Mouse (Mus musculus) kidney, postnatal 14 days (tissue): ENCODE measurements around the gene Glipr2.
A peak's percentile ranks its signal among the peaks of the same experiment; 100 is the strongest.

ENCODE experiments used
- DNase-seq: peaks from one replicate; pipeline ENCODE4 v3.0.0; 2022; ENCODE audit warnings: mixed read lengths

Gene Glipr2

DNA sequence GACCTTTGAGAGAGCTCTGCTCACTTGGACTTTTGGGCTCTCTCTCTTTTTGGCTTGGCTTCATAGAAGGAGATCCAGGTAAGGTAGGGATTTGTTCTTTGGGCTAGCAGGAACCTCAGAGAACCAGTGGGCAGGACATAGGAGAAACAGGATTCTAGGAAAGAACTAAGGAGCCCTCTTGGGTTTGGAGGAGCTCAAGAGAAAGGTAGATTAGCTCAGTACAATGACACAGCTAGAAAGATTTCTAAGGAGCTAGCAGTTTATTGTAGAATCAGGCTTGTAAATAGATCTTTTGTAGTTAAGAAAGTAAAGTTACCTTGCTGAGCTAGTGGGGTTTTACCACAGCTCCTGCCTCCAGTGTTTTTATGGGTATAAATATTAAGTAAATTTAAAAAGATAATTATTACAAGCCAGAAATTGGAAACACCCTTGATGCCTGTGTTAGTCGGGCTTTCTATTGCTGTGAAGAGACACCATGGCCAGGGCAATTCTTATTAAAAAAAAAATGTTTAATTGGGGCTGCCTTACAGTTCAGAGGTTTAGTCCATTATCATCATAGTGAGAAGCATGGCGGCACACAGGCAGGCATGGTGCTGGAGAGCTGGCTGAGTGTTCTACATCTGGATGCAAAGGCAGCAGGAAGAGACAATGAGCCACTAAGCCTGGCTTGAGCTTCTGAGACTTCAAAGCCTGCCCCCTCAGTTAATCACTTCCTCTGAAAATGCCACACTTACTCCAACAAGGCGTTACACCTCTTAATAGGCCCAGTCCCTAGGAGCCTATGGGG lies 47.6 kb downstream of the Glipr2 start:
- DNase-seq, result no peak

DNA sequence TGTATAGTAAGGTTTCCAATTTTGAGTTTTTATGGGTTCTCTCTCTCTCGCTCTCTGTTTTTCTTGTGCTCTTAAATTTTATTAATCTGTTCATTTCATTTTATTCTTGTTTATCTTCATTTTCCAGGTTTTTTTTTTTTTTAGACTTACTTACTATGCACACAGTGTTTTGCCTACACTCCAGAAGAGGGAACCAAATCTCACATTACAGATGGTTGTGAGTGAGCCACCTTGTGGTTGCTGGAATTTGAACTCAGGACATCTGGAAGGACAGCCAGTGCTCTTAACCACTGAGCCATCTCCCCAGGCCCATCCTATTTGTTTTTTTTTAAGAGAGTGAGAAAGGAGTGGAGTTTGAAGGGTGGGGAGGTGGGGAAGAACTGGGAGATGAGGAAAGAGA lies 53.0 kb downstream of the Glipr2 start:
- DNase-seq, result no peak

DNA sequence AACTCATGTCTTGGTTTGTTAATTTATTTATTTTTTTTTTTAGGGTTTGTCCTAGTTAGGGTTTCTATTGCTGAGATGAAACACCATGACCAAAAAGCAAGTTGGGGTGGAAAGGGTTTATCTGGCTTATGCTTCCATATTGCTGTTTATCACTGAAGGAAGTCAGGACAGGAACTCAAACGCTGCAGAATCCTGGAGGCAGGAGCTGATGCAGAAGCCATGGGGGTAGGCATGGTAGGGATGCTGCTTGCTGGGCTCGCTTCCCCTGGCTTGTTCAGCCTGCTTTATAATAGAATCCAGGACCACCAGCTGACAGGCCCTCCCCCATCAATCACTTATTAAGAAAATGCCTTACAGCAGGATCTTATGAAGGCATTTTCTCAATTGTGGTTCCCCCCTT lies 53.7 kb downstream of the Glipr2 start:
- no peak for DNase-seq

DNA sequence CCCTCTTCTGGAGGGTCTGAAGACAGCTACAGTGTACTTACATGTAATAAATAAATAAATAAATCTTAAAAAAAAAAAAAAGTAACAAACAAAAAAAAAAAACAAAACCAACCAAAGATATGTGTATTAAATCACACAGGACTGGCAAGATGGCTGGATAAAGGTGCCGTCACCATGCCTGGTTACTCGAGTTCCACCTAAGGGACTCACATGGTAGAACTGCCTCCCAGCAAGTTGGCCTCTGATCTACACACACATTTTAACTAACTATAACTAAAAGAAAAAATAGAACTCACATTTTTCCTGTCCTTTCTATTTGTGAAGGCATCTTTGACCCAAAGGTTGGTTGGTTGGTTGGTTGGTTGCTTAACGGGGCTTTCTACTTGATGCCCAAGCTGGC lies 54.6 kb downstream of the Glipr2 start:
- DNase-seq, result no peak

DNA sequence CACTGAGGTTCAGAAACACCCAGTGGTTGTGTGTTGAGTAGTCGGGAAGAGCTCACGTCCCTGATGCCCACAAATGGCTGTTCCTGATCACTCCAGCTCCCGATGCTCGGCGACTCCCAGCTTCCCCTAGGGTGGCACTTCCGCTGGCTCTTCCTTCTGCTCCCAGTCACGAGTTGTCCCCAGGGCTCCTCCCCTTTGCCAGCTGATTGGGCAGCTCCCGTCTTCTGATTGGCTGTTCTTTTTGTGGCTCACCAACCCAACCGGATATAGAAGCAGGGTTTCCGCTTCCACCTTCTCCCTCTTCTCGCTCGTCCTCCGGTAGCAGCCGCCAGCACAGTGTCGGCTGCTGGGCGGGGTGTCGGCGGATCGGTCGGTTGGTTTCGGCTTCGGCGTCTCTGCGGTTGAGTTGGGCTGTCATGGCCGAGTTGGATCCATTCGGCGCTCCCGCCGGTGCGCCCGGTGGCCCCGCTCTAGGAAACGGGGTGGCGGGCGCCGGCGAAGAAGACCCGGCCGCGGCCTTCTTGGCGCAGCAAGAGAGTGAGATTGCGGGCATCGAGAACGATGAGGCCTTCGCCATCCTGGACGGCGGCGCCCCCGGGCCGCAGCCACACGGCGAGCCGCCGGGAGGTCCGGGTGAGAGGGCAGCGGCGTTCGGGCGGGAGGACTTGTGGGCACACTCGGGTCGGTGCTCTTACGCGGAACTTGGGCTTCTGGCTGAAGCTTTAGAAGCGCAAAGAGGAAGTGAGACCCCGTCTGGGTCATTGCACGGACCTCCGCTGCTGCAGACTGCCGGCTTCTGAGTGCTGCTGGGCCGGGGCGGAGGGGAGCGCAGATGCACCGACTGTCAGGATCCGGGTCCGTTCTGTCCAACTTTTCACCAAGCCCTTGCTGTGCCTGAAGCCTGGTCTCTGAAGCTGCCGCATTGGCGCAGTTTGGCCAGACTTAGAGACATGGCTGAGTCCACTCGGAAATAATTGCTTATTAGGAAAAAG lies 55.5 kb downstream of the Glipr2 start:
- peak; percentile 95 for DNase-seq

DNA sequence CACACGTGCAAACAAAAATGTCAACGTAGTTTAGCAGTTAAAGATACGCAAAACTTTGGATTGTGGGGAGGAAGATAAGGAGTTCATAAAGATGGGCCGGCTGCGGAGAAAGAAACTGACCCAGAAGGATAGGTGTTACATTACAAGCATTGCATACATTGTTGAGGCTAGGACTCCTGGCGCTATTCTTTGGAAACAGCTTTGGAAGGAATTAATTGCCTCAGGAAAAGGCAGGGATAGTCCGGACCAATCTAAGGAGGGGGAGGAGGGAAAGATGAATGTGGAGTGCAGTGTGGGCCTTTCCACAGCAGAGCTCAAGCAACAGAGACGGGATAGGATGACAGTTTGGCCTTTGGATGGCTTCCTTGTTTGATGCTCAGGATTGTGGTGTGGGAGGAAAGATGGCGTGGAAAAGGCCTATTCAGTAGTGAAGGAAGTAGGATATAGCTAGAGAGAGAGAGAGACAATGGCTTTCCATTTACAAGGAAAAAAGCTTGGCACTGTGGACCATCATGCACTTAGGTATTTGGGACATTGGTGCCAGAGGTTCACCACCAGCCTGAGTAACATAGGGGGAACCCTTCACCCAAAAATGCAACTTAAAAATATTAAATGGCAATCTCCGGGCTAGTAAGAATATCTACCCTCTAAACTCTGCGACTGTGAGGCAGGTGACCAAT lies 56.3 kb downstream of the Glipr2 start:
- DNase-seq, result no peak

DNA sequence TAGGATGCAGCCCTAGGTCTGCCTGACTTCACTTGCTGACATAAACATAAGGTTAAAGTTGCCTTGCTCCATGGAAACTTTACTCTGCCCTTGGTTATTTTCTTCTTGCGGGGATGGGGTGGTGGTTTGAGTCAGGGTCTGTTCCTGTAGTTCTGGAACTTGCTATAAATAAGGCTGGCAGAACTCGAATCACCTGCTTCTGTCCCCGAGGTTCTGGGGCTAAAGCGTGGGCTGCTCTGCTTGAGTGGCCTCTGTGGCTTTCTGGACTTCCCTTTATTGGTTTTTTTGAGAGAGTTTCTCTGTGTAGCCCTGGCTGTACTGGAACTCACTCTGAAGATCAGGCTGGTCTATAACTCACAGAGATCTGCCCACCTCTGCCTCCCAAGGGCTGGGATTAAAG lies 58.9 kb downstream of the Glipr2 start:
- DNase-seq, result no peak

DNA sequence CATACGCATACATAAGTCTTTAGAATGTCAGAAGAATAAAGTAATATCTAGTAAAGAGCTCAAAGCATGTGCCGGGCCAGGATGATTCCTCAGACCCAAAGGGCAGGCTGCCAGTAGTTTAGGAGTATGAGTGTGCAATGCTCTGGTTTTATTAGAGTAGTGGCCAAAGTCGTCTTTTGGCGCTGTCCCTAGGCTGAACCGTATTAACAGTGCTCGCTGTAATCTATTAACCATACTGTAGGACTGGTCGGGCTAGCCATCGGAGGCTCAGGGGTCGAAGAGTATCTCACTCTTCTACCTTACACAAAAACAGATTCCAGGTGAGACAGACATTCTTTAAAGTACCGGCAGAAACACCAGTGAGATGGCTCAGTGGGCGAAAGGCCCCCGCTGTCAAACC lies 59.6 kb downstream of the Glipr2 start:
- peak; percentile 65 for DNase-seq

DNA sequence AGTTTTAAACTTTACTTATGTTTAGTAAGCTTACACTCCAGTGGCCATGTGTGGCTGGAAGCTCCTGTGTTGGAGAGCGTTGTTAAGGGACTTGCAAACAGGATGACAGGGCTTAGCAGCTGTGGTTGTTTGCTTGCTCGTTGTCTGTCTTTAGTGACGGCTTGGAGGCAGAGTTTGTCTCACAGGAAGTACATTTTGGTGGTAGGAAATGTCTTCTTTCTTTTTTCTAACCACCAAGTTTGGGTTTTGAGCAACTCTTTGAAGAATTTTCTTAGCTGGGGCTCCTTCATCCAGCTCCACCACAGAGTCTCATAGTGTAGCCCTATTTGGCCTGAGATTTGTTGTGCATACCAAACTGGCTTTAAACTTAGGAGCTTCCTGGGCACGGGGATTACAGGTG lies 65.1 kb downstream of the Glipr2 start:
- no peak for DNase-seq

DNA sequence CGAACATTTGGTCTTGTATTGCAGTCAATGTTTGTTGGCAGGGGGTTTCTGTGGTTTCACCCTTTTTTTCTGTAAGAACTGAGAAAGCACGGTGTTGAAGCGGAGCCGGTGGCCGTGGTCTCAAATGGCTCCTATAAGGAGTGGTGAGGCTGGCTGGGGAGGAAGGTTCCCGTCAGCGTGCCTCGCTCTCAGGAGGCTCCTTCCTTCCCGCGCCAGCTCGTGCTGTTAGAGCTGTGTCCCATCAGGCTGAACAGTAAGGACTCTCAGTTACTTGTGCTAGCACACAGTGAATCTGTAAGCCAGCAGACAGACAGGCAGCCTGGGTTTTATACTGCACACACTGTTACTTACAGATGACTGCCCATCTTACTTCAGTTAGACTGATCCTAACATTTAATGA lies 65.6 kb downstream of the Glipr2 start:
- no peak for DNase-seq

DNA sequence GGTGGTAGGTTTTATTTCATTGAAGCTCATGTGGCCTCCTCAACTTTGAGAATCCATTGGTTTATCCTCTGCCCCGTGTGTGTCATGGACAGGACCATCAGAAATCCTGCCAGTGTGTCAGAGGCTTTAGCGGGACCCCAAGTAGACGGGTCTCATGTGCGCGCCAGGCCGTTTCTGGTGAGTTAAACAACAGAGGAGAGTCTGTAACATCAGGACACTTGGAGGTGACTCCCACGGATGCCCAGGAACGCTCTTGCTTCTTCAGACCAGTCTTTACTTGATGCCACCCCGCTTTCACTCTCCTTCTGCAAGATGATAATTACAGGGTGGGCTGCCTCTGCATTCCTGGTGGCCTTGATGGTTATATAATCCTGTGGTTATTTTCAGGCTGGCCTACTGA lies 66.5 kb downstream of the Glipr2 start:
- DNase-seq, result no peak

DNA sequence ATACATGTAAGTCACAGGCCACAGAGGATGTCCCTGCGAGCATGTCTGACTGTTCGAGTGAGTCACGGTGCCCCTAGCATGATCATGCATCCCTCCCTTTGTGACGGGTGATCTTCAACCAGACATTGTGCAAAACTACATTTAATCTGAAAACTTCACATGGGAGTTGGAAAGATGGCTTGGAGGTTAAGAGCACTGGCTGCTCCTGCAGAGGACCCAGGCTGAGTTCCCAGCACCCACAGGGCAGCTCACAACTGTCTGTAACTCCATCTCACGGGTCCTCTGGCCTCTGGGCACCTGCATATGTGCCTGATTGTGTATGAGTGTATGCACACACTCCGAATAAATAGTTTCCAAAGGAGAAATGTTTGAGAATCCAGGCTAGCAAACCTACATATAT lies 67.0 kb downstream of the Glipr2 start:
- no peak for DNase-seq

DNA sequence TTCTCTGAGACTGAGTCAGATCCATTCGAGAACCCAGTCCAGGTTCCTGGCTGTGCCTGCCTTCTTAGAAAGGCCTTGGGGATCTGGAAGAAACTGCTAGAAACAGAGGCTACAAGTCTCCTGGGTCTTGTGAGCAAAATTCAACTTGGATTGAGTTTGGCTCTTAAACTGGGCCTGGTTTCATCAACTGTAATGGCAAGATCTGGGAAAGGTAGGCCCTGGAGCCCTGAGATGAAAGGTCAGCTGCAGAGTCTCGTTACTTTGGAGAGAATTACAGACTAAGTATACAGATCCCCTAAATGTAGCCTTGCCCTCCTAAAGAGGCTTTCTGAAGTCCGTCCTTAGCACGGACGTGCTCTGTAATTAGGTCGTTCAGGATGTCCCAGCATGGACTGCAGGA lies 68.4 kb downstream of the Glipr2 start:
- DNase-seq, result no peak
